Mouse (Mus musculus) intestine, embryonic 14.5 days (tissue): ENCODE measurements around the gene Capn10. TPM values are rescaled to one million over a fixed set of nuclear protein-coding genes. Genes with fewer than 3 reads are reported as not detected.

Experiments
- ATAC-seq: fragments of 200-750 bp; cut with Nextera tagmentation; replicated peaks from 2 replicates; pipeline ENCODE4 v1.8.0; 2017; ENCODE audit warnings: low read depth, moderate number of reproducible peaks, moderate TSS enrichment, moderate library complexity; ENCODE audit not compliant: low FRiP score, low TSS enrichment
- DNase-seq: peaks from one replicate; pipeline ENCODE4 v3.0.0-alpha.2; 2018; ENCODE audit warnings: low spot score
- H3K27ac ChIP-seq: fragments of 300-500 bp; sonication (generic); 2 replicates; pipeline ENCODE4 v1.5.1; 2014; ENCODE audit warnings: low read depth, mild to moderate bottlenecking, control low read depth
- H3K27me3 ChIP-seq: fragments of 300-500 bp; sonication (generic); replicated peaks from 2 replicates; pipeline ENCODE4 v1.6.1; 2014; ENCODE audit warnings: low read length, control low read depth; ENCODE audit not compliant: control insufficient read depth, insufficient read depth
- H3K36me3 ChIP-seq: fragments of 300-500 bp; sonication (generic); 2 replicates; pipeline ENCODE4 v1.6.1; 2014; ENCODE audit warnings: low read length, control low read depth; ENCODE audit not compliant: control insufficient read depth, insufficient read depth
- H3K4me1 ChIP-seq: fragments of 300-500 bp; sonication (generic); replicated peaks from 2 replicates; pipeline ENCODE4 v1.6.1; 2014; ENCODE audit warnings: low read length, control low read depth, mixed read lengths; ENCODE audit not compliant: control insufficient read depth, insufficient read depth
- H3K4me2 ChIP-seq: fragments of 300-500 bp; sonication (generic); 2 replicates; pipeline ENCODE4 v1.6.1; 2014; ENCODE audit warnings: low read length
- H3K4me3 ChIP-seq: fragments of 300-500 bp; sonication (generic); 2 replicates; pipeline ENCODE4 v1.5.1; 2014; ENCODE audit warnings: low read depth, low read length, control low read depth, mixed read lengths
- H3K9ac ChIP-seq: fragments of 300-500 bp; sonication (generic); 2 replicates; pipeline ENCODE4 v1.6.1; 2014; ENCODE audit warnings: mild to moderate bottlenecking, low read length
- H3K9me3 ChIP-seq: fragments of 300-500 bp; sonication (generic); 2 replicates; pipeline ENCODE4 v1.6.1; 2016; ENCODE audit warnings: low read length, control low read depth; ENCODE audit not compliant: control insufficient read depth
- WGBS: fragments of 180-500 bp; shearing (Covaris S2); extraction: QIAGEN DNeasy Blood & Tissue Kit; methylation state at CpG from one replicate; pipeline ENCODE4 v1.1.7; 2014; 5-methylcytosine and 5-hydroxymethylcytosine counted together
- polyA plus RNA-seq: library from polyadenylated mRNA; unstranded; fragments of >200 nt; fragmentation: Nextera tagmentation; extraction: Ambion mirVana; gene quantifications from 2 replicates; pipeline ENCODE4 v1.2.1, GENCODE M21; 2014

Gene Capn10
- polyA plus RNA-seq, 1 experiment from 2014 or later: 26.5 TPM

DNA sequence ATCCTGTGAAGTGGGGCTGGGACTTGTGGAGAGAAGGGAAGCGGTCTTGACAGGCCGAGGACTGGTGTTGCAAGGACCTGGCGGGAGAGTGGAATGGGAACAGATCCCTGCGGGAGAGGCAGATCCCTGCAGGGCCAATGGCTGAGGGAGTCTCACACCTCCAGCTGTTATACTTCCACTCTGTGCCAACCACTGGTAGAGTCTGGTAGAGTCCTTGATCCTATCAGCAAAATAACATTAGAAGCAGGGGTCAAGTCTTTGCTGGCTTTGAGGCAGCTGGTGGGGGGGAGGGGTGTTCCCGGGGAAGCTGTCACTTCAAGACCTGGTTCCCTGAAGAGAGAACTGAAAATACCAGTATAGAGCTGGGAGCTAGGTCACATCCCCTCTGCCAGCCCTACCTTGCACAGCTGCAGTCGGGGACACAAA, 42.0 kb downstream of the Capn10 start:
- Histone ChIP-seq H3K4me3 (no peak overlapping the region), H3K27me3 (no peaks in the 10 kb centered on the region; the same call in 1 of the 2 replicates), H3K4me1 (no peaks in the 10 kb centered on the region; the same call in 1 of the 2 replicates), H3K4me2 (no peak overlapping the region), H3K9me3 (no peaks in the 10 kb centered on the region), H3K9ac (no peak overlapping the region), H3K36me3 (no peaks in the 10 kb centered on the region), H3K27ac (no peak overlapping the region)
- no peak for ATAC-seq
- DNase-seq: no peak
- WGBS: 48% methylated on average over 6 of the region's 6 CpGs

- WGBS: 33% methylated on average over 7 of the region's 7 CpGs
- Histone ChIP-seq H3K9me3 (no peaks in the 10 kb centered on the region), H3K27me3 (no peaks in the 10 kb centered on the region; the same call in 1 of the 2 replicates), H3K9ac (no peak overlapping the region), H3K4me1 (no peaks in the 10 kb centered on the region; the same call in 1 of the 2 replicates), H3K36me3 (no peaks in the 10 kb centered on the region), H3K27ac (no peak overlapping the region), H3K4me3 (no peak overlapping the region), H3K4me2 (no peak overlapping the region)
- DNase-seq (no peak), ATAC-seq (no peak)
Observed at GRCm38 (mm10) chr1:92978645-92979044, 44.5 kb downstream of the Capn10 start.

DNA sequence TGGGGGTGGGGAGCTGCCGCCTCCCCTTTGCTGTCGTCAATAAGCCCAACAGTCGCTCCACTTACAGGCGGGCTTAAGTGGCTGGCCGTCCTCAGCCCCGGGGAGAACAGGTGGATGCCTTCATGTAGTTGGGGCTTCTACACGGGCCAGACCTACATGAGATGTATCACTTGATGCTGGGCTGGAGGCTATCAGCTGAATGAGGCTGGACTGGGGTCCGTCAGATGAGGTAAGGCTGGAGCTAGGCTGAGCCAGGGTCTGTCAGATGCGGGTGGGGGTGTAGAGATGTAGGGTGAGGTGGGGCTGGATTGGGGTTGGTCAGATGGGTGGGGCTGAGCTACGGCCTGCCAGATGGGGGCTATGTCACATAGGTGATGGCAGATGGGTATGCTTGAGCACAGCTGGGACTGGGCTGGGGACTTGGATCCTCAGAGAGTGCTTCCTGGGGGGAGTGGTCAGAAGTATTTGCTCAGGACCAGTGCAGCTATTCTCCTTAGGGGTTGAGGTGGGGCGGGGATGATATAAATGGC, 45.0 kb downstream of the Capn10 start:
- no peak overlapping the region for H3K4me3 ChIP-seq
- H3K36me3 ChIP-seq: no peaks in the 10 kb centered on the region
- no peaks in the 10 kb centered on the region for H3K9me3 ChIP-seq
- 17% methylated on average over 11 of the region's 11 CpGs for WGBS
- no peak overlapping the region for H3K27ac ChIP-seq
- H3K9ac ChIP-seq: no peak overlapping the region
- H3K4me1 ChIP-seq: no peaks in the 10 kb centered on the region; the same call in 1 of the 2 replicates
- no peaks in the 10 kb centered on the region; the same call in 1 of the 2 replicates for H3K27me3 ChIP-seq
- H3K4me2 ChIP-seq: no peak overlapping the region
- DNase-seq (no peak), ATAC-seq (0 out of 2 replicates have a peak, but pooled peaks have one; percentile 30)

- no peak for DNase-seq
- ATAC-seq: no peak
- no peak overlapping the region for H3K4me2 ChIP-seq
- H3K27me3 ChIP-seq: no peaks in the 10 kb centered on the region; the same call in 1 of the 2 replicates
- no peak overlapping the region for H3K27ac ChIP-seq
- H3K9me3 ChIP-seq: no peaks in the 10 kb centered on the region
- H3K4me3 ChIP-seq: no peak overlapping the region
- no peaks in the 10 kb centered on the region for H3K36me3 ChIP-seq
- 83% methylated on average over 7 of the region's 7 CpGs for WGBS
- H3K9ac ChIP-seq: no peak overlapping the region
- no peaks in the 10 kb centered on the region; the same call in 1 of the 2 replicates for H3K4me1 ChIP-seq
Observed at GRCm38 (mm10) chr1:92981056-92981845, 47.1 kb downstream of the Capn10 start.

DNA sequence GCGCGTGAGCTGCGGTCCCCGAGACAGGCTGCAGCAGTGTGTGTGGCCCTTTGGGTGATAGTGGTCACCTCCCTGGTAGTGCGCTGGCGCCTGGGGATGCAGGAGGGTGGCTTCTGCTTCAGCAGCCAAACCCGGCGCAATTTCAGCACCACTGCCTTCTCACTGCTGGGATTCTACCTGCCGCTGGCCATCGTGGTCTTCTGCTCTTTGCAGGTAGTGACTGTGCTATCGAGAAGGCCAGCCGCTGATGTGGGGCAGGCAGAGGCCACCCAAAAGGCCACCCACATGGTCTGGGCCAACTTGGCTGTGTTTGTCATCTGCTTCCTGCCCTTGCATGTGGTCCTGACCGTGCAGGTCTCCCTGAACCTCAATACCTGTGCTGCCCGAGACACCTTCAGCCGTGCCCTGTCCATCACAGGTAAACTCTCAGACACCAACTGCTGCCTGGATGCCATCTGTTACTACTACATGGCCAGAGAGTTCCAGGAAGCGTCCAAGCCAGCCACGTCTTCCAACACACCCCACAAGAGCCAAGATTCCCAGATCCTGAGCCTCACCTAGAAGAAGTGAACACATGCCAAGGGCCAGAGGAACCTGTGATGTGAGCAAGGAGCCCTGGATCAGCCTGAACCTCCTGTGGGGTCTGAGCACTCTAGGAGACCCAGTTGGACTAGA, 48.9 kb downstream of the Capn10 start:
- no peaks in the 10 kb centered on the region; the same call in 1 of the 2 replicates for H3K4me1 ChIP-seq
- no peaks in the 10 kb centered on the region; the same call in 1 of the 2 replicates for H3K27me3 ChIP-seq
- no peak overlapping the region for H3K4me3 ChIP-seq
- H3K36me3 ChIP-seq: no peaks in the 10 kb centered on the region
- no peak for ATAC-seq
- no peak overlapping the region for H3K9ac ChIP-seq
- H3K27ac ChIP-seq: no peak overlapping the region
- no peaks in the 10 kb centered on the region for H3K9me3 ChIP-seq
- no peak overlapping the region for H3K4me2 ChIP-seq
- WGBS: 91% methylated on average over 17 of the region's 17 CpGs
- DNase-seq: no peak

DNA sequence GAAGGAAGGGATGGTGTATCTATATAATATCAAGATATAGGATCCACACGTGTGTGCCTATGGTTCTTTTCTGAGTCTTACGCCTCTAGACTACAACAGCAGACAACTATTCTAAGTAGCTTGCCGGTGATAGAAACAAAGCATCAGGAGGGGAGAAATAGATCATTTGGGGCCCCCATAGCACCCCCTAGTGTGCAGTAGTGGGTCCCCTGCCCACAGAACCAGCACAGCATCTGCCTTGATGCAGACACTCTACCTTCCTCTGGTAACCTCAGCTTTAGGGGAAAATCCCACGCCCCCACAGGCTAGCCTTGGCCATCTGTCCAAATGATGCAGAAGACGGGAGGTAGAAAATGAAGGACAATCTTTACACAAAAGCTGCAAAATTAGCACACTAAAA, 50.8 kb downstream of the Capn10 start:
- WGBS: 83% methylated on average over 5 of the region's 5 CpGs

DNA sequence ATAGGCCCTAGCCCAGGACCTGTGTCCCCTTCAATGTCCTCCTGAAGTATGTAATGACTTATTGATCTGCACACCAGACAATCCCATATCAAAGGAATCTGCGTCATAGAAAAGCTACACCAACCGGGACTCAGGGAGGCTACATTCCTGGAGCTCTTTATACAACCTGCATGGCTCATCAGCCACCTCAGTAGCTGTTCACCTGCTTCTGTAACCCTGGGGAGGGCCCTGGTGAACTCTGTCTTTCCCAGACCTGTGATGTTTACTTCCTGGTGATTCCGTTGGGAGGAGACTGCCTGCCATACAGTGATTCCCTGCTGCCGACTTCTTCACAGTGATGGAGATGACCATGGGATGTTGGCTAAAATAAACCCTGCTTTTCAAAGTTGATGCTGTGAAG, 54.7 kb downstream of the Capn10 start:
- no peaks in the 10 kb centered on the region for H3K4me1 ChIP-seq
- no peaks in the 10 kb centered on the region for H3K36me3 ChIP-seq
- H3K27me3 ChIP-seq: no peaks in the 10 kb centered on the region
- H3K9ac ChIP-seq: no peak overlapping the region
- no peak overlapping the region for H3K4me3 ChIP-seq
- H3K4me2 ChIP-seq: no peak overlapping the region
- ATAC-seq (0 out of 2 replicates have a peak, but pooled peaks have one; percentile 36), DNase-seq (no peak)
- no peaks in the 10 kb centered on the region for H3K9me3 ChIP-seq
- WGBS: 50% methylated on average over 4 of the region's 4 CpGs
- H3K27ac ChIP-seq: no peak overlapping the region

More for the DNA sequence above, 50.8 kb downstream of the Capn10 start:
- ATAC-seq (no peak), DNase-seq (no peak)
- Histone ChIP-seq H3K27me3 (no peaks in the 10 kb centered on the region), H3K4me2 (no peak overlapping the region), H3K36me3 (no peaks in the 10 kb centered on the region), H3K9ac (no peak overlapping the region), H3K9me3 (no peaks in the 10 kb centered on the region), H3K4me3 (no peak overlapping the region), H3K4me1 (no peaks in the 10 kb centered on the region), H3K27ac (no peak overlapping the region)

GRCm38 (mm10) chr1:92989891-92990290, 55.7 kb downstream of the Capn10 start:
- Histone ChIP-seq H3K4me2 (no peak overlapping the region), H3K4me1 (no peaks in the 10 kb centered on the region), H3K36me3 (no peaks in the 10 kb centered on the region), H3K27me3 (no peaks in the 10 kb centered on the region), H3K9me3 (no peaks in the 10 kb centered on the region), H3K9ac (no peak overlapping the region), H3K4me3 (no peak overlapping the region), H3K27ac (no peak overlapping the region)
- whole genome bisulfite sequencing: 54% methylated on average over 4 of the region's 4 CpGs
- no peak for ATAC-seq
- no peak for DNase-seq
